Mouse (Mus musculus) ES-E14 (cell line): Measurements from ENCODE around the gene Smox. TPM values are rescaled to one million over a fixed set of nuclear protein-coding genes. Genes with fewer than 3 reads are reported as not detected.

Experiments
- DNase-seq: peaks from one replicate; pipeline ENCODE4 v3.0.0-alpha.2; 2013; ENCODE audit warnings: low read depth, low spot score
- H3K27ac ChIP-seq: 2 replicates; pipeline ENCODE4 v1.5.1; 2012; ENCODE audit warnings: low read depth, mild to moderate bottlenecking, low read length, moderate library complexity, mixed read lengths; ENCODE audit not compliant: poor library complexity, insufficient read depth, severe bottlenecking
- H3K36me3 ChIP-seq: 2 replicates; pipeline ENCODE4 v1.6.1; 2012; ENCODE audit warnings: mild to moderate bottlenecking, low read length, moderate library complexity, mixed read lengths; ENCODE audit not compliant: control insufficient read depth, poor library complexity, insufficient read depth, severe bottlenecking
- H3K4me1 ChIP-seq, 2 experiments: fragments of 150-350 bp in 1 of 2; sonication (generic) in 1 of 2; 2 replicates each; pipeline ENCODE4 v1.6.1; 2012; ENCODE audit warnings: low read length in 2 of 2, mild to moderate bottlenecking in 1 of 2, mixed read lengths in 1 of 2; ENCODE audit not compliant: control insufficient read depth in 2 of 2, insufficient read depth in 2 of 2, poor library complexity in 1 of 2
- H3K4me3 ChIP-seq, 2 experiments: fragments of 150-350 bp in 1 of 2; sonication (generic) in 1 of 2; 2 replicates each; pipeline ENCODE4 v1.5.1; 2012; ENCODE audit warnings: low read length in 2 of 2, low read depth in 1 of 2, mild to moderate bottlenecking in 1 of 2, mixed read lengths in 1 of 2; ENCODE audit not compliant: insufficient read depth in 1 of 2, poor library complexity in 1 of 2, severe bottlenecking in 1 of 2
- H3K9ac ChIP-seq: 2 replicates; pipeline ENCODE4 v1.6.1; 2012; ENCODE audit warnings: low read depth, mild to moderate bottlenecking, low read length, mixed read lengths; ENCODE audit not compliant: poor library complexity, insufficient read depth, severe bottlenecking
- H3K9me3 ChIP-seq: fragments of 150-350 bp; sonication (generic); 2 replicates; pipeline ENCODE4 v1.6.1; 2012; ENCODE audit warnings: low read depth, mild to moderate bottlenecking, low read length; ENCODE audit not compliant: control insufficient read depth, insufficient read depth
- CHD2 ChIP-seq: IDR thresholded peaks from 2 replicates; pipeline ENCODE4 v1.6.1; 2014; ENCODE audit warnings: mild to moderate bottlenecking, low read depth, low read length, inconsistent platforms
- HCFC1 ChIP-seq: IDR thresholded peaks from 2 replicates; pipeline ENCODE4 v1.6.1; 2012; ENCODE audit warnings: low read length, inconsistent platforms, borderline replicate concordance; ENCODE audit not compliant: insufficient read depth
- MAFK ChIP-seq: IDR thresholded peaks from 2 replicates; pipeline ENCODE4 v1.6.1; 2014; ENCODE audit warnings: mild to moderate bottlenecking, low read depth, low read length, inconsistent platforms; ENCODE audit not compliant: insufficient read depth
- ZC3H11A ChIP-seq: IDR thresholded peaks from 2 replicates; pipeline ENCODE4 v1.6.1; 2012; ENCODE audit warnings: low read depth, mild to moderate bottlenecking, inconsistent platforms, low read length, borderline replicate concordance
- ZNF384 ChIP-seq: IDR thresholded peaks from 2 replicates; pipeline ENCODE4 v1.6.1; 2012; ENCODE audit warnings: low read depth, low read length, inconsistent platforms
- in situ Hi-C, 2 experiments: fragments of 600-800 bp; cut with MboI; formaldehyde crosslinking; loops; one replicate each; pipeline ENCODE4 v1.15.1; 2025; ENCODE audit warnings: low sequenced_read_pairs in 2 of 2, inconsistent platforms in 1 of 2; ENCODE audit not compliant: unreplicated experiment in 2 of 2
- total RNA-seq: library from RNA; depleted of rRNA; stranded (reverse); fragments of 300-350 nt; gene quantifications from 2 replicates; pipeline ENCODE4 v1.2.3, GENCODE M21; 2012

Gene Smox
- total RNA-seq, 1 experiment, result 12.9 TPM

- no peak overlapping the region for H3K4me3 ChIP-seq
- no peaks in the 10 kb centered on the region for H3K36me3 ChIP-seq
- no peak for DNase-seq
- H3K4me1 ChIP-seq, result peaks cover 4 to 11% of the 10 kb centered on the region in 2 experiments
- TF ChIP-seq CHD2, result no peak
- TF ChIP-seq ZNF384, result 0 out of 2 replicates have a peak, but pooled peaks have one; percentile 33
- H3K9ac ChIP-seq, result no peak overlapping the region
- H3K27ac ChIP-seq, result no peak overlapping the region
- H3K9me3 ChIP-seq, result no peaks in the 10 kb centered on the region
- in situ Hi-C loops, result no loop called here
Observed at GRCm38 (mm10) chr2:131495256-131495655, 4.0 kb downstream of the Smox start.

DNA sequence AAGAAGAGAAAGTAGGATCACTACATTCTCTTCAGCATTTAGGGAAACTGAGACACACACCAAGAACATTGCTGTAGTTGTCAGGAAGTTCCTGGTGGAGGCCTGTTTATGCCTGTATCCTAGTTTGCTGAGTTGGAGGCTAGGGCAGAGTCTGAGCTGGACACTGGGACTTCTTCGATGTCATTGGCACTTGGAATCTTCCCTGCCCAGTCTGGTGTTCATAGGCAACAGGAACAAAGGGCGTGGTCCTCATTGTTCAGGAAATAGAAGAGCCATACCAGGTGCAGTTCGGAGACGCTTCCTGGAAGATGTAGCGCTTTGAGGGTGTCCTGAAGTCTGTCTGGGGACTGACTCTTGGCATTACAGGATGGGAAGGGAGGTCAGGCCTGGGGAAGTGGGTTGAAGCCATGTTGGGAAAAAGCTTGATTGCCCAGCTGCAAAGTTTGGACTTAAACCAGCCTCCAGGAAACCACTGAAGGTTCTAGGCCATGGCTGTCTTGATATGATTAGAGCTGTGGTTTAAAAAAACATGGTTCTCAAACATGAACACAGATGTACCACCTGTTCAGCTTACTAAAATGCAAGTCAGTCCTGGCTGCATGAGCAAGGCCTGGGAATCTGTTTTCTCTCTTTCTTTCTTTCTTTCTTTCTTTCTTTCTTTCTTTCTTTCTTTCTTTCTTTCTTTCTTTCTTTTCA lies 5.0 kb downstream of the Smox start:
- TF ChIP-seq CHD2 (no peak), HCFC1 (no peak), MAFK (no peak), ZNF384 (no peak), ZC3H11A (no peak)
- Histone ChIP-seq H3K9ac (no peak overlapping the region), H3K27ac (no peak overlapping the region), H3K36me3 (no peaks in the 10 kb centered on the region), H3K9me3 (no peaks in the 10 kb centered on the region), H3K4me1 (peaks cover 4 to 11% of the 10 kb centered on the region in 2 experiments), H3K4me3 (no peak overlapping the region)
- no peak for DNase-seq
- in situ Hi-C loops, result no loop called here

GRCm38 (mm10) chr2:131497224-131497856 lies 6.0 kb downstream of the Smox start:
- no peaks in the 10 kb centered on the region for H3K9me3 ChIP-seq
- no peak for TF ChIP-seq ZNF384
- in situ Hi-C loops, result no loop called here
- no peaks in the 10 kb centered on the region for H3K36me3 ChIP-seq
- no peak overlapping the region for H3K4me3 ChIP-seq
- H3K27ac ChIP-seq, result no peak overlapping the region
- H3K4me1 ChIP-seq, result peaks cover 4 to 11% of the 10 kb centered on the region in 2 experiments
- no peak overlapping the region for H3K9ac ChIP-seq
- DNase-seq, result no peak

DNA sequence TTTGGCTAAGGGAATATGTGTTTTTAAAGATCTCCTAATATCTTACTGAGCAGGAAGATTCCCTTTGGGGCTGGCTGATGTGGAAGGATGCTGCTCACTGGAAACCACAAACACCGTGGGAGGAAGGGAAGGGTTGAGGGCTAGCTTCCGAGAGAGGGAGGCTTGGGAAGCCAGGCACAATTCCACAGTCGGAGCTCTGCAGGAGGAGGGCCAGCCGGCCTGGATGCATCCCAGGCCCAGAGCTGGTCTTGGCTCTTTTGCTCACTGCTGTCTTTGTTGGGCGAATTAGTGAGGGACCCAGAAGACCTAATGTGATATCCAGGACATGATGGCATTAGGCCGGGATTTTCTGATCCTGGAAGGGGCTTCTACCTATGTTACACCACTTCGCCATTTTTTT lies 6.9 kb downstream of the Smox start:
- no peaks in the 10 kb centered on the region for H3K9me3 ChIP-seq
- TF ChIP-seq CHD2 (no peak), ZC3H11A (no peak), ZNF384 (no peak), MAFK (no peak), HCFC1 (no peak)
- no peak overlapping the region for H3K27ac ChIP-seq
- H3K9ac ChIP-seq, result no peak overlapping the region
- peaks cover 0 to 15% of the 10 kb centered on the region in 2 experiments; a peak in 3 of 4 replicates for H3K4me1 ChIP-seq
- H3K4me3 ChIP-seq, result no peak overlapping the region
- in situ Hi-C loops, result no loop called here
- no peak for DNase-seq
- no peaks in the 10 kb centered on the region for H3K36me3 ChIP-seq

- no peaks in the 10 kb centered on the region for H3K36me3 ChIP-seq
- H3K9me3 ChIP-seq, result no peaks in the 10 kb centered on the region
- H3K27ac ChIP-seq, result no peak overlapping the region
- H3K9ac ChIP-seq, result no peak overlapping the region; the same call in 1 of the 2 replicates
- in situ Hi-C loops, result no loop called here
- no peak for DNase-seq
- no peak for TF ChIP-seq ZNF384
- TF ChIP-seq HCFC1, result no peak
- no peak for TF ChIP-seq CHD2
- TF ChIP-seq MAFK, result no peak
- no peak for TF ChIP-seq ZC3H11A
- H3K4me3 ChIP-seq, result no peak overlapping the region
- H3K4me1 ChIP-seq, result peaks cover 3 to 19% of the 10 kb centered on the region in 2 experiments; a peak in 3 of 4 replicates
Observed at GRCm38 (mm10) chr2:131499290-131499845, 8.1 kb downstream of the Smox start.
